Mouse (Mus musculus) right cerebral cortex, adult 2 months (tissue): ENCODE measurements around the gene Ephb3.

Experiments
- DNase-seq, 2 experiments: peaks; one replicate each; pipeline ENCODE4 v3.0.0; 2021 to 2022; ENCODE audit warnings: low spot score in 2 of 2

Gene Ephb3

DNA sequence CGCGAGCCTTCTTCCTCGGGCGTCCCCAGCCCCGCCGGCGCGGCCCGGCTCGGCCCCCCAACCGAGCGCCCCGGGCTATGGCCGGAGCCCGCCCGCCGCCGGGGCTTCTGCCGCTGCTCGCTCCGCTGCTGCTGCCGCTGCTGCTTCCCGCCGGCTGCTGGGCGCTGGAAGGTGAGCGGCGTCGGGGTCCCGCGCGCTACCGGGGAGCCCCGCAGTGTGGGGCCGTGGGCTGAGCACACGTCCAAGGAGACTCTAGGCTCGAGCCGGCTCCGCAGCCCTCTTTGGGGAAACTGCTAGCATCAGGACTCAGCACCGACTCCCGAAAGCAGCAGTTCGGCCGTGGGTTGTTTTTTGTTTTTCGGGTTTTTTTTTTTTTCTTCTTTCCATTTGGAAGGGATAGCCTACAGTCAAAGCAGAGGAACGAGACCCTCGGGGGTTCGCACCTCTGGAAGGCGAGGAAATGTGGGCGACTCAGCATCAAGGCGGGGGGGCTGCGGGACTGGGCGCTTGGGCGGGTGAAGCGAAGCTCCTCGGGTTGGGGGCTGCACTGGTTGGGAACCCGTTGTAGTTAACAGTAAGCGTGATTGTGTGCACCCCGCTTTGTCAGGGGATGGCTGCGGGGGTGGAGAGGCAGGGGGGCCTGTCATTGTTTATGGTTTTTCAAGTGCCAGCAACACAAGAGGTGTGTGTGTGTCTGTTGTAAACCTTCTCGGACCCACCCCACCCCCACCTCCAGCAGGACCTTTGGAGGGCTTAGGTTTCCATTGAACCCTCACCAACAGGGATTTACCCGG is 735 bp downstream of the Ephb3 start:
- no peak for DNase-seq

DNA sequence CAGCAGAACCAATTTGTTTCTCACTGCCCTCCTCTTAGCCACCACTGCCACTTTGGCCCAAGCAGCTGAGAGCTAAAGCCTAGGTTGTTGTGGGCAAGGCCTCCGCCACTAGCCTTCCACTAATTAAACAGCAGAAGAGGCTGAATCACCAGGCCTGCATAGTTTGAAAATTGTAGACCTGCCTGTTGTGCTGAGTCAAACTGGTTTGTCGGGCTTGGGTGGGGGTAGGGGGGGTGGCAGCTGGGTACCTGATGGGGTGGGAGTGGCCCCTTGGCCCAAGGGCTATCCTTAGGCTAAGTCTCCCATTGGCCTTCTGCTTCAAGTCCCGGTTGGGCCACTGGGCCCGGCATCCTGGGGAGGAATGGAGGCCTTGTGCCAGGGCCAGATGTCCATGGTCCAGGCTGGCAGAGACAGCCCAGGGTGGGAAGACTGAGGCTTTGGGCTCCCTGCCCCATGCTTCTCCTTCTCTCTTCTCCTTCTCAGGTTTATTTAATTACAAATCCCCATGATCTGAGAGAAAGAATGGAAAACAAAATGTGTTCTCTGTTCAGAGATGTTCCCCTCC is 3.5 kb downstream of the Ephb3 start:
- no peak for DNase-seq

DNA sequence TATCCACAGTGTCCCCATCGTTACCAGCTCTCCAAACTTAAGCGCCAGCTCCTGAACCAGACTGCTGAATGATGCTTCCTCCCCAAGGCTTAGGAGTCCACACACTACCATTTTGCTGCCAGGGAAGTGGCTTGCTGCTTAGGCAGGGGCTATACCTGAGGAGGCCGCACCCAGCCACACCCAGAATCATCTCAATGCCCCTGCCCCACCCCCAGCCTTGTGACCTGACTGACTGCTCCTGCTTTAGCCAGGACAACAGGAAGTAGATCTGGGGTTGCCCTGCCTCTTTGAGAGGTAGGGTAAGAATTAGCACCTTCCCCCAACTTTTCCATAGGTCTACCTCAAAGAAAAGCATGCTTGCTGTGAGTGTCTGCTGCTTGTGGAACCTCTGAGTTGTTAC is 4.7 kb downstream of the Ephb3 start:
- no peak for DNase-seq

DNA sequence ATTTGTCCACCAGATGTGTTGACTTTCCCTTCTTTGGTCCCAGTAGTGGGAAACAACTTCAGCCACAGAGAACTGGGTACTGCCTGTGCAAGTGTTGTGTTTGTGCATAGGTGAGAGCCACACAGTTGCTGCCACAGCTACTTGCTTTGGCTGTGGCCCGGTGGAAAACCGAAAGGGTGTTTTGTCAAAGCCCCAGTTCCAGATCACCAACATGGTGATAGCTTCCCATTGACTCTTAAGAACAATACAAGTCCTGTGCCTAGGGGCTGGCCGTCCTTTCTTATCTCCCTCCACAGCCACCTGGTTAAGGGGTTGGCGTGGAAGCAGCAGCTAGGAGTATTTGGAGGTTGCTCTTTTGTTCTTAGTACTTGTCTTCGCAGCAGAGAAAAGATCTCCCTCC is 5.6 kb downstream of the Ephb3 start:
- DNase-seq: no peak

DNA sequence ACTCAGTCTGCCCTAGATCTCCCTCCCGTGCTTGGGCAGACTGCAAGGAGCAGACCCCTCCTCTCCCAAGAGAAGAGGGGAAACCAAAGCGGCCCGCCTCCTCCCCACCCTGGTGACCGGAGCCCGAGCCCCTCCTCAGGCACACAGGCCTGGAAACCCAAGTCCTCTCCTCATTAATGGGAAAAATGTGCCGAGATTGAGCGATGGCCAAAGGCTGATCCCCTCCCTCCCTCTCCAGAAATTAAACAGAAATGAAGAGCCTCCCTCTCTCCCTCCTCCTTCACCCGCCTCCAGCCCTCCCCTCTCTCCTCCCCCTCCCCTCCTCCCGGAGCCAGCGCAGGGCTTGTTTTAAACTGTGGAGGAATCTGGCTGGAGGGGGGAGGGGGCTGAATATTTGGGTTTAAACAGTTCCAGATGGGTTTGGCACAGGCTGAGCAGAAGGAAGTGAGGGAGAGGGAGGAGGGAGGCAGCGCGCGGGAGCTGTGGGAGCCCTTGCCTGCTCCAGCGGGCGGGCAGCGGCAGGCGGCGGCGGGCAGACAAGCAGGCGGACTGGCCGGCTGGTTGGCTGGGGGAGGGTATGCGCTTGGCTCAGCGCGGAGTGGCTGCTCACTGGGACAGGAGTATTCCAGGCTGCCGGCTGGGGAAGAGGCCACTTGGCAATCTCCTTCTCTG is 6.2 kb downstream of the Ephb3 start:
- DNase-seq: peak; percentile 85 to 87

DNA sequence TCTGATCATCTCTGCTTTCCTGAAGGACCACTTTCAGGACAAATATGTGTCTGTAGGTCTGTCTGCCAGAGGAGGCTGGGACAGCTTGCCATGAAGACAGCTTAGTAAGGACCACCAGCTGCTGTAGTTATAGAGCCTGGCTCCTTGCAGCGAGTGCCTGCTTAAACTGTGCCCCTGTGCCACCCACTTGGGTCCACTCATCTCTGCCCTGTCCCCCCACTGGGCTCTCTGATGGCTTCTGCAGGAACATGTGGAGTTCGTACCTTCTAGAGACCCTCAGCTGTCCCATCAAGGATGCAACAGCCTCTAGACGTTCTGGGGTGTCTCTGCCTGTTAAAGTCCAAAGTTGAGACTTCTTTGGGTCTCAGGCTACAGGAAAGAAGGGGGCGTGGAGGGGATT is 6.9 kb downstream of the Ephb3 start:
- no peak for DNase-seq

DNA sequence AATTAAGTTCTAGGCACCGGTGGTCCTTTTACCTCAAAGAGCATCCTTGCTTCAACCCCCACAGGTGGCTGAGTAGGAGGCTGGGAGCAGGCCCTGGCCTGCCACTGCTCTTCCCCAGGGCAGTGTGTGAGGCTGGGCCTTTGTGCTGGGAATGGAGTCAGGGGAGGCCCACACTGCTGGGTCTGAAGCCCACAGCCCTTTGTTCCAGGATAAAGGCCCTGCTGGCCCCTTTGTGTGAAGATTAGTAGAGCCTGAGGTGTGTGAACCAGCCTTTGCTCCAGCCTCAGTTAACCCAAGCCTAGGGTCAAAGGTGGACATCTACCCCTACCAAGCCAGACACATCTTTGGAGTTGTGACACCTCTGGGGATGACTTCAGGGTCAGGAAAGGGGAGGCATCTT is 7.8 kb downstream of the Ephb3 start:
- no peak for DNase-seq

DNA sequence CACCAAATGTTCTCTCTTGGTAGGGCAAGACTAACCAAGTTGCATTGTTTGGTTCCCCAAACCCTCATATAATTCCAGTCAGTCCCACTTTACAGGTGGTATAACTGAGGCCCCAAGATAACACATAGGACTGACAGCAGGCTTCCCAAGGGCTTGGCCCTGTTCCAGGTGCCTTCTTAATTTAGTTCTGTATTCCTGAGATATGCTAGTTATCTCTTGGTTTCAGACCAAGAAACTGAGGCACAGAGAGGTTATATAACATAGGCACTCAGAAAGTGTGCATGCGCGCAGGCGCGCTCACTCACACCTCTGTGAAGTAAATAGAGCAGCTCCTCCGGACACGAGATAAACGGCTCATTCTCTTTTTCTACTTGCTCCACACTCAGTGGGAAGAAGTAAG is 9.4 kb downstream of the Ephb3 start:
- no peak for DNase-seq

DNA sequence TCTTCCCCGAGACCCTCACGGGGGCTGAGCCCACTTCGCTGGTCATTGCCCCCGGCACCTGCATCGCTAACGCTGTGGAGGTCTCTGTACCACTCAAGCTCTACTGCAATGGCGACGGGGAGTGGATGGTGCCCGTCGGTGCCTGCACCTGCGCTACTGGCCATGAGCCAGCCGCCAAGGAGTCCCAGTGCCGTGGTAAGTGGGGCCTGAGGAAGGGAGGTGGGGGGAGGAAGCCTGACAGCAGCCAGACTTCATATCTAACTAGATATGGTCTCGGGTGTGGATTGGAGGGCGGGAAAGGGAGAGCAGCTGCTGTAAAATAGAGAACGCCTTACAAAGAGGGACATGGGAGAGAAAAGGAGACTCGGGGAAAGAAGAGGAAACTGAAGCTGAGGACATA is 10.2 kb downstream of the Ephb3 start:
- no peak for DNase-seq

DNA sequence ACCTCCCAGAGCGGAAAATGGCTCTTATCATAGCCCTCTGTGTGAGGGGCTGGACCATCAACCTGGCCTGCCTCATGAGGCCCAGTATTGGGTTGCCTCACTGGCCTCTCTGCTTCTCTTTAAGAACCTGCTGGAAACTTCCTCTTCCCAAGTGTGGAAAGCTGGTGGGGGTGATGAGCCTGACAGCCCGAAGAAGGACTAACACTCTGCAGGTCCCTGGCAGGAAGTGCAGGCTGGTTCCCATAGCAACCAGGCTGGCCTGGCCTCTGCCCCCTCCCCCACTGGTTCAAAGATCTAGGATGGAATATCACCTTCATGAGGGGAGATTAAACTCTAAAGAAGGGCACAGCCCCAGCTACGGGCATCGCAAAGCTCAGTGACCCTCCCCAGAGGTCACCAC is 11.5 kb downstream of the Ephb3 start:
- DNase-seq: peak in 1 of 2 experiments; percentile 14

DNA sequence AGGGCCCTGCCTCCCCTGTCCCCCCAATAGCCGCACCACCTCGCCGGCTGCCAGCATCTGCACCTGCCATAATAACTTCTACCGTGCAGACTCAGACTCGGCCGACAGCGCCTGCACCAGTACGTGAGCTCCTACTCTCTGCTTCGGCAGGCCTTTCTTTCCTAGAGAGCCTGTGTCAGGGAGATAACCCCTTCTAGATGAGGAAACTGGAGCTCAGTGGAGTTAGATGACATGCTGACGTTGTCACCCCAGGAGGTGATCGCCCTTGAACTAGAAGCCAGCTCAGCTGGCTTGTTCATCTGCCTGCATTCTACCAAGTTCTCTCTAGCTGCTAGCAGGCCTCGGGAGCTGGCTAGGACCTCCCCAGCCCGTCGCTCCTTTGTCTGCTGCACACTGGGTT is 12.7 kb downstream of the Ephb3 start:
- no peak for DNase-seq

DNA sequence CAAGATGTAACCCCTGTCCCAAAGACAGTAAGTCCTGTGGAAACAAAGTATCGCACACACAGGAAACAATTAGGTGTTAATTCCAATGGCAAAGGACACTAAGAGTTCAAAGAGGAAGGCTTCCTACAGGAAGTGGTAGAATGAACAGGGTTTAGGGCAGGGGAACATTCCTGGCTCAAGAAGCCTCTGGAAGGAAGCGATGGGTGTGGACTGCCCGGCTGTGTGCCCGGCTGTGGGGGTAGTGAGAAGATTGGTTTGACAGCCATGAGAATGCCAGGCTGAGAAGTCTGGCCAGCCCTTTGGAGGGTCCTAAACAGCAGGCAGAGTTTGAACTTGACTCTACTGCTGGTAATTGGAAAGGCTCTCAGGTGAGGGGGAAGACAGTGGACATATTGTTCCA is 15.1 kb downstream of the Ephb3 start:
- DNase-seq: no peak

DNA sequence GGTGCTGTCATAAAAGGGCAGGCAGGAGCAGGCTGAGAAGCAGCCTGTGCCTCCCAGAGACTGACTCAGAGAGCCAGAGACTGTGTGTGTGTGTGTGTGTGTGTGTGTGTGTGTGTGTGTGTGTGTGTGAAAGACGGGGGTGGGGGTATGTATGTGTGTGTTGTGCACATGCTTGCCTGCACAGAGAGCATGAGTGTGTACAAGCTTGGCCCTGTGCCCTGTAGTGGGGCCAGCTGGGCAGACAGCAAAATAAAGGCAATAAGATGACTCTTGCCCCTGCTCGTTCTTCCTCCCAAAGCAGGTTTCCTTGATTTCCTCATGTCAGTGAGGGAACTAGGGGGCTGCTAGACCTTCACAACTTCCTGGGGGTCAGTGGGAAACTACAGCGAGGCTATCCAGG is 18.5 kb downstream of the Ephb3 start:
- no peak for DNase-seq

DNA sequence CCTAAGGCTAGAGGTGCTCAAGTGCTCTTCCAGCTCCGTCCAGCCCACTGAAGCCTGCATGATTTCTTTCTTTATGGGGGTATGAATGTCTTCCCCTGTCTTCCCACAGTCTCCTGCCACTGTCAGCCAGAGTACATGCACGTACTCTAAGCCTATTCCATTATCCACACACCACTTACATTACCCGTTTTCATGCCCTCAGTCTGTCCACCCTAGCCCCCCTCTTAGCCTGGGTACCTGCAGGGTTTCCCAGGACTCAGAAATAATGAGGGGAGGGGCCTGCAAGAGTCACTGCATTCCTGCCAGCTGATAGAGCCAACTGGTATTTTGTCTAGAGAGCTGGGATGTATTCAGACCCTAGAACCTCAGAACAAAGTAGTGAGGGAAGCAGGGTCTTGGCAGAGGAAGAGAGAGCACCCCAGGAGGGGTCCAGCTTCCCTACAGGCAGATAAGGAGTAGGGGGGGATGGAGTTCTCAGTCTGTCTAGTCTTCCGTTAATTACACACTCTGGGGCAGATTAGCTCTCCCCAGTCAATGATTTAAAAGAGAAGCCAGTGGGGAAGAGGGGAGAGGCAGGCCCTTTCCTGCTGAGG is 20.2 kb downstream of the Ephb3 start:
- no peak for DNase-seq

DNA sequence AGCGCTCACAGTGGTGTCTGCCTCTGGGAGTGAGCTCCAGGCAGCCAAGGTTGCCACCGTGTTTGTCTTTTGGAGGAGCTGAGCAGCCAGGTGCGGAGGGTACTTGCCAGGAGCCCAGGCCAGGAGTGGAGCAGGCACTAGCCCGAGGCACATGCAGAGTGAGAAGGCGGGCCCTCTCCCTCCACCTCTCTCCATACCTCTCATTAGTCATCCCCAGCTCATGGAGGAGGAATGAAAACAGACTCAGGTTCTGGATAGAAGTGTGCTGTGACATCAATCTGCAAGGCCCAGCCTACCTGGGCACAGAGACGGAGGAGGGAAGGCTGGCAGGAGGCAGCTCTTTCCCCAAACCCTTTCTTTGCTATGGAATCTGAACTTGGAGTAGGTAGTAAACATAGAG is 22.1 kb downstream of the Ephb3 start:
- DNase-seq: no peak

DNA sequence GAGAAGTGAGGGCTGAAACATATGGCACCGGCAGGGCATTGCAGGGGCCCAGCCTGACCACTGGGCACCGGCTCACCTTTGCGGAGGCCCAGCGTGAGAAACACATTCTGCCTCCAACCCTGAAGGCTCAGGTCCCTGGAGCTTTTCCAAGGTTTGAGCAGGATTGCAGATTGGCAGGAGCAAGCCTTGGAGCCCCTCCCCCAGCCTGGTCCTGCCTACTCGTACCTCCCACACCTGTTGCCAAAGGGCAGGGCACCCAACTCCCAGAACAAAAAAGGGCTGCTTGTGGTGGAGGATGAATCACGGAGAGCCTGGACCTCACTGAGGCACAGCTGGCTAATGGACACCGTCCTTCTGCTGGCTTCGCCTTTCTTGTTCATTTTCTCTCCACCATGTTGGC is 30.6 kb downstream of the Ephb3 start:
- DNase-seq: no peak

DNA sequence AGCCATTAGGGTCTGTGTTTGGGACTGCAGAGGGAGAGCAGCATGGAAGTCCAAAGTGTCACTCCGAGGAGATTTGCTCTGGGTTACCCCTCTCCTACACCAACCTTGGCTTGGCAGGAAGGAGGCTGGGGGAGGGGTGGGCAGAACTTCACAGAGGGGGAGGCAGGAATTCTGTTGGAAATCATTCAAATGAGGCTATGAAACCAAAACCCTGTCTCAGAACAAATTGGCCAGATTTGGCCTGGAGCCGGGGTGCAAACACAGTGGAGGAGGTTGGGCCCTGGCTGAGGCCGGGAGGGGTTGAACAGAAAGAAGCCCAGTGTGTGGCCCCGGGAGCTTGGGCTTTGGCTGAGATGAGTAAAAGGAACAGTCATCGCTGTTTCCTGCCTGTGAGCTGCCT is 34.2 kb downstream of the Ephb3 start:
- peak in 1 of 2 experiments; percentile 20 for DNase-seq

DNA sequence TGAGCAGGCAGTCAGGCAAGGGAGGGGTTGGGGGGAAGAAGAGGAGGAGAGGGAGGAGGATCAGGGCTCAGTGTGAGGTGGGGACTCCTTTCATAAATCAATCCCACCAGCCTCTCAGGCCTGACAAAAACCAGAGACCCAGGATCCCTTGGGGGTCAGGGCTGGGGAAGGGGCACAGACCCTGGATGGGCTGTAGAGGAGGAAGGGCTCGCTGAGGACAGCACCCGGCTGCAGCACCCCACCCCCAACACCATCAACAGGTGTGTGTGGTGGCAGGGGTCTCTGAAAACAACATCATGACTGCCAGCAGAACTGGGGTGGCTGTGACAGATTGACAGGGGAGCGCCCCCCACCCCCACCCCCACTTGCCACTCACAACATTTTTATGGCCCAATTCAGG is 36.0 kb downstream of the Ephb3 start:
- DNase-seq: no peak

DNA sequence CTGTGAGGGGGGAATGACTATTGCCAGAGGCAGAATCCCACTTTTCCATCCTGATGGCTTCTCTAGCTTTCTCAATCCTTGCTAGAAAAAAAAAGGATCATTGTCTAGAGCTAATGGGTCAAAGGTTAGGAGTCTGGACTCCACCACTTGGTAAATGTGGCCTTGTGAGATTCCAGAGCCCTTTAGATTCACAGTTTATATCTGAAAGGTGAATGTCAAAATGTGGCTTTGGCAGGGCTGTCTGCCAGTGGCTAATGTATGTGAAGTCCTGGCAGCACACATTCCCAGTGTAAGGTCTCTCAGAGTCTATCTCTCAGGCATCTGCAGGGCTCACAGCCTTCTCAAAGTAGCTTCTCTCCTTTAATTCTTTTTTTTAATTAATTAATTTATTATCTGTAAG is 36.5 kb downstream of the Ephb3 start:
- no peak for DNase-seq

DNA sequence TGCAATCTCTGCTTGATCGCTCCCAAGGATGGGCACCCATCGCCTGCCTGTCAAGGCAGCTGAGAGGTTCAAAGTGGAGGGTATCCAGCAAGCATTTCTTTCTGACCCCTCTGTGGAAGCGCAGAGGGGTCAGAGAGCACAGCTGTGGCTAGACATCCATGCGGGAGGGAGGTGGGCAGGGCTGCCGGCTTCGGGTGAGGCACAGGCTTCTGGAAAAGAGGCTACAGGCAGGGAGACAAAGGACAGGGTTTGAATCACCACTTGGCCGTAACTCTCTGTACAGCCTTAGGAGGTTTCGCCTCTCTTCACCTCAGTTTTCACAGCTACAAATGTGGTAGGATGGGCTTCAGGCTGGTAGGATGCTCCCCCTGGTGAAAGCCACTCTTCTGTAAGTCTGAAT is 38.4 kb downstream of the Ephb3 start:
- no peak for DNase-seq

DNA sequence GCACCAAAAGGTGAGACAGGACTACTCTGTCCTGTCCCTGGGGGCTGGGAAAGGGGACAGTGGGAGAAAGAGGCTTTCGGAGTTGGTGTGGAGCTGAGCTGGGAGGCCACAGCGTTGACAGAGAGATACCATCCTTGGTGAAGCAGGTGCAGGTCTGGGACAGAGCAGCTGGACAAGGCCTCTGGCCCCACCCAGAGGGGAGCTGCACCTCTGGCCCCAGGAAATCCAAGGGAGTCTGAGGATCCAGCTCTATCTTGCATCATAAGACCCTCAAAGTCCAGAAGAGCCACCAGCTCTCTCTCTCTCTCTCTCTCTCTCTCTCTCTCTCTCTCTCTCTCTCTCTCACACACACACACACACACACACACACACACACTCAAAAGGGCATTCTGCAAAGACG is 40.2 kb downstream of the Ephb3 start:
- DNase-seq: no peak

DNA sequence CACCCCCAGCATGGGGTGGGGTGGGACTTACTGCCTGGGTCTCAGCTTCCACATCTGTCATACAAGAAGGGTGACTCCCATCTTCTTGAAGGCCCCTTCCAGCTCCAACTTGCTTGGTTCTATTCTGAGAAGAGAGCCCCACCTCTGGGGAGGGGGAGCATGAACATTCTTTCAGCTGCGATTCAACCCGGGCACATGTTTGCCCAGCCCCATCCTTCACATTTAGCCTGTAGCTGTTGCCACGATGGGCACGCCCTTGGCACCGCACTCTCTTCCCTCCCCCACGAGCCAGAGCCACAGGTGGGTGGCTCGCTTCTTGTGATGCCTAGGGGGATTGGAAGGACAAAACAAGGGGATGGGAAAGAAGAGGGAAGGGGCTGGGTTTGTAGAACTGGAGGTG is 40.8 kb downstream of the Ephb3 start:
- no peak for DNase-seq

DNA sequence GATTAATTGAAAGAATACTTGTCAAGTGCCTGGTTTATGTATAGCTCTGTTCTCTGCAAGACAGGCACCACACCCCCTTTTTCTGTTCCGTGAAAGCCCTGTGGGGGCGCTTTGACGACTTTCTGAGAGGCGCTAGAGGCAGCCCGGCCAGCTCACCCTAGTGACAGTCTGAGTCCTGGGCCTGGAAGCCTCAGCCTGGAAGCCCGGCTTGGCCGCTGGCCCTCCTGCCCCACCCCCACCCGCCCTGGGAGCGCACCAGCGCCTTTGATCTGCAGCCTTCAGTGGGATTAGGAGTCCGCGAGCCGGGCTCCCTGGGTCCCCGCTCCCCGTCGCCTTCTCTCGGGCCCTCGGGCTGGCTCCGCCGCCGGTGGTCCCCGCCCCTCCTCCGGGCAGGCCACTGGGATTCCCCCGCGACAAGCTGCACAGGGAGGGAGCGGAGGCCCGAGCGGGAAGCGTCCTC is 41.4 kb downstream of the Ephb3 start:
- peak; percentile 85 to 88 for DNase-seq
